10 mouse cellular contexts compared by ENCODE assay signal in genomic region chr12:108495455-108496235, GRCm38 (mm10). TPM values are rescaled to one million over a fixed set of nuclear protein-coding genes. Genes with fewer than 3 reads are reported as not detected.
DNase-seq lines count a peak whose midpoint lies in the region; ATAC-seq and TF ChIP-seq lines count a peak whose summit lies in the region.
"Had no signal": no experiment of that assay in that cellular context is flagged by ENCODE, and none has a peak within 500 bp of the region (broad histone marks: within the 10 kb centered on the region; RNA-seq: fewer than 3 reads in every experiment).

No protein-coding gene starts in this region.

- no peak overlapping the region for H3K4me2 ChIP-seq in kidney, embryonic 14.5 days (replicated peaks; ENCODE audit: low read depth, low read length)
- H3K4me2 ChIP-seq in embryonic facial prominence, embryonic 14.5 days (ENCODE audit: low read depth, low read length), result no peak overlapping the region
- no peak overlapping the region for H3K4me2 ChIP-seq in hindbrain, postnatal 0 days (ENCODE audit: low read depth, low read length)

- H3K27me3 ChIP-seq in kidney, embryonic 14.5 days (ENCODE audit: control insufficient read depth, insufficient read depth, low read length), result no peaks in the 10 kb centered on the region
- no peaks in the 10 kb centered on the region for H3K27me3 ChIP-seq in embryonic facial prominence, embryonic 14.5 days (replicated peaks; ENCODE audit: control insufficient read depth, insufficient read depth, low read length)
- H3K27me3 ChIP-seq in hindbrain, postnatal 0 days (ENCODE audit: insufficient read depth, low read length), result no peaks in the 10 kb centered on the region

- no peaks in the 10 kb centered on the region for H3K9me3 ChIP-seq in kidney, embryonic 14.5 days (ENCODE audit: control insufficient read depth, low read length)
- H3K9me3 ChIP-seq in embryonic facial prominence, embryonic 14.5 days (ENCODE audit: control insufficient read depth, low read length), result no peaks in the 10 kb centered on the region
- H3K9me3 ChIP-seq in hindbrain, postnatal 0 days (ENCODE audit: low read length), result no peaks in the 10 kb centered on the region

- H3K36me3 ChIP-seq in kidney, embryonic 14.5 days (ENCODE audit: control insufficient read depth, insufficient read depth, low read length), result no peaks in the 10 kb centered on the region; the same call in 1 of the 2 replicates
- no peaks in the 10 kb centered on the region for H3K36me3 ChIP-seq in embryonic facial prominence, embryonic 14.5 days (ENCODE audit: control insufficient read depth, insufficient read depth, low read length)
- H3K36me3 ChIP-seq in hindbrain, postnatal 0 days (ENCODE audit: insufficient read depth, low read length), result no peaks in the 10 kb centered on the region

- no peak for TF ChIP-seq CTCF in hindbrain, postnatal 0 days (IDR thresholded peaks at IDR 0.05; ENCODE audit: low read depth)

- 55% methylated on average over 8 of the region's 8 CpGs for WGBS in kidney, embryonic 14.5 days
- WGBS in embryonic facial prominence, embryonic 14.5 days, result 56% methylated on average over 8 of the region's 8 CpGs
- WGBS in hindbrain, postnatal 0 days, result 47% methylated on average over 8 of the region's 8 CpGs

- H3K27ac ChIP-seq in kidney, embryonic 14.5 days (ENCODE audit: low read depth, low read length), result peak overlapping the region; percentile 71; the same call in 1 of the 2 replicates
- no peak overlapping the region for H3K27ac ChIP-seq in embryonic facial prominence, embryonic 14.5 days (replicated peaks; ENCODE audit: low read depth, low read length)
- no peak overlapping the region for H3K27ac ChIP-seq in hindbrain, postnatal 0 days
- H3K27ac ChIP-seq: liver, embryonic 14.5 days had no signal

- no peak for DNase-seq in kidney, postnatal 25 days
- DNase-seq in 3T3-L1 (ENCODE audit: low read depth, low spot score), result peak; percentile 81
- peak; percentile 33 for DNase-seq in embryonic facial prominence, embryonic 14.5 days (ENCODE audit: low spot score)
- DNase-seq in hindbrain, postnatal 0 days (ENCODE audit: low spot score), result no peak
- DNase-seq in cerebellum, adult 11-12 months, result no peak
- DNase-seq in c-Kit-positive CD71-positive TER-119-positive erythroid progenitor cells, embryonic 14.5 days (ENCODE audit: low spot score), result no peak

- H3K4me3 ChIP-seq in kidney, embryonic 14.5 days (ENCODE audit: low read length), result no peak overlapping the region
- H3K4me3 ChIP-seq in embryonic facial prominence, embryonic 14.5 days (ENCODE audit: low read depth, low read length), result no peak overlapping the region
- H3K4me3 ChIP-seq in hindbrain, postnatal 0 days (ENCODE audit: low read length), result no peak overlapping the region
- H3K4me3 ChIP-seq: erythroblast, embryonic 14.5 days had no signal

- 0 out of 2 replicates have a peak overlapping the region, but pooled peaks have one; percentile 12 for H3K9ac ChIP-seq in kidney, embryonic 14.5 days (ENCODE audit: low read depth, low read length)
- no peak overlapping the region for H3K9ac ChIP-seq in embryonic facial prominence, embryonic 14.5 days (ENCODE audit: low read depth, low read length)
- H3K9ac ChIP-seq in hindbrain, postnatal 0 days (replicated peaks; ENCODE audit: low read length), result no peak overlapping the region
- H3K9ac ChIP-seq: liver, embryonic 14.5 days had no signal

- H3K4me1 ChIP-seq in kidney, embryonic 14.5 days (ENCODE audit: control insufficient read depth, insufficient read depth, low read length), result peaks cover 17% of the 10 kb centered on the region; the same call in 1 of the 2 replicates
- H3K4me1 ChIP-seq in embryonic facial prominence, embryonic 14.5 days (ENCODE audit: control insufficient read depth, insufficient read depth, low read length), result peaks cover 4% of the 10 kb centered on the region; the same call in 1 of the 2 replicates
- H3K4me1 ChIP-seq in hindbrain, postnatal 0 days (ENCODE audit: insufficient read depth, low read length), result no peaks in the 10 kb centered on the region; the same call in 1 of the 2 replicates

- peak; percentile 55; the same call in 1 of the 2 replicates for ATAC-seq in kidney, embryonic 14.5 days (ENCODE audit: low FRiP score, low TSS enrichment)
- ATAC-seq in embryonic facial prominence, embryonic 14.5 days (ENCODE audit: low read depth), result peak; percentile 64; the same call in 1 of the 2 replicates
- ATAC-seq in hindbrain, postnatal 0 days, result peak; percentile 19; the same call in 1 of the 2 replicates
- no peak for ATAC-seq in CD4-positive, CD25-positive, alpha-beta regulatory T cell, adult 4 months

RNA-seq across cellular contexts. Expression of gene Evl, which starts 58.9 kb away (rescaled TPM):
- 73.7 and 91.5 TPM in 2 replicates for polyA plus RNA-seq in kidney, embryonic 14.5 days (2014; fragmentation: Nextera tagmentation; extraction: Ambion mirVana)
- polyA plus RNA-seq in embryonic facial prominence, embryonic 14.5 days (2014; fragmentation: Nextera tagmentation; extraction: Ambion mirVana), result 62.7 and 66.4 TPM in 2 replicates
- 178 and 240 TPM in 2 replicates for total RNA-seq in hindbrain, postnatal 0 days (2014; rRNA removed)
- 222 and 231 TPM in 2 replicates for polyA plus RNA-seq in hindbrain, postnatal 0 days (2015; fragmentation: Nextera tagmentation; extraction: Ambion mirVana)
- 100 to 1,000 TPM; 313 to 337 TPM for polyA plus RNA-seq in CD4-positive, CD25-positive, alpha-beta regulatory T cell, adult 4 months (2017; shearing (Covaris generic))

Comparison
In these comparisons a context has a peak if more than half of its experiments do, and no peak if none do; other contexts are left out.
1. DNase-seq: peak in 3T3-L1 (single experiment) and embryonic facial prominence, embryonic 14.5 days (single experiment); none in kidney, postnatal 25 days (0 of 2), hindbrain, postnatal 0 days (single experiment), cerebellum, adult 11-12 months (single experiment) and c-Kit-positive CD71-positive TER-119-positive erythroid progenitor cells, embryonic 14.5 days (single experiment).